Mouse (Mus musculus) cerebellum, adult 18-20 months (tissue): ENCODE measurements around the gene Abhd13.
A peak's percentile ranks its signal among the peaks of the same experiment; 100 is the strongest.

ENCODE experiments used
- DNase-seq, 2 experiments: peaks; one replicate each; pipeline ENCODE4 v3.0.0; 2021

Abhd13 gene

DNA sequence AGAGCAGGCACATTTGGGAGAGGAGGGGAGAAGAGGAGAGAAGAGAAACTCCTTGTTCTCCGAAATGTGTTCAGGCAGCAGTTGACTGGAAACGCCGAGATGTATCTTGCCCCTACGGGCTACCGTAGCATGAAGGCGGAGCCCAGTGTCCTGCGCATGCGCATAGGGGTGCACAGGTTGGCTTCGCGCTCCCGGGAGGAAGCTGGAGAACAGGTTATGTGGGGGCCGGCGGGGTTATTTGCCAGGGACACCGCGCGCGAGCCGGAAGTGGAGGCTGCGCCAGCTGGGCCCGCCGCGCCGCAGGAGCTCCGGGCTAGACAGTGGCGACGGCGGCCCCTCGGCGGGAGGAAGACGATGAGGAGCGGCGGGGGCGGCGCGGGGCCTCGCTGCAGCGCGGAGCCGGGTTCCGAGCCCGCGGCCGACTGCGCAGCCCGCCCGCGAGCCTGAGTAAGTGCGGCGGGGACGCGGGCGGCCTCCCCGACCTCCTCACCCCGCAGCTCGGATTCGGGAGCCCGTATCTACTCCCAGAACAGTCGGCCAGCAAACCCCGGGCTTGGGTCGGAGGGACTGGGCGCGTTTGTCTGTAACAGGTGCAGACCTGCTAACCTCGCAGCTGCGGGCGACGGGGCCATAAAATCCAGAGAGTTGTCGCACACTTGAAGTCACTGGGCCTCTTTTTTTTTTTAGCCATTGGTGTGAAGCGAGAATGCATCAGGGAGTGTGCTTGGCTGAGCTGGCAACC lies at the start of gene Abhd13, which contains the start of gene Lig4:
TSS of gene Abhd13 (plus strand) at position 135 of the 742 bp plus-strand sequence.
TSS of gene Lig4 (minus strand) at position 114 of the 742 bp plus-strand sequence.
- DNase-seq, result peak; percentile 95 to 100

DNA sequence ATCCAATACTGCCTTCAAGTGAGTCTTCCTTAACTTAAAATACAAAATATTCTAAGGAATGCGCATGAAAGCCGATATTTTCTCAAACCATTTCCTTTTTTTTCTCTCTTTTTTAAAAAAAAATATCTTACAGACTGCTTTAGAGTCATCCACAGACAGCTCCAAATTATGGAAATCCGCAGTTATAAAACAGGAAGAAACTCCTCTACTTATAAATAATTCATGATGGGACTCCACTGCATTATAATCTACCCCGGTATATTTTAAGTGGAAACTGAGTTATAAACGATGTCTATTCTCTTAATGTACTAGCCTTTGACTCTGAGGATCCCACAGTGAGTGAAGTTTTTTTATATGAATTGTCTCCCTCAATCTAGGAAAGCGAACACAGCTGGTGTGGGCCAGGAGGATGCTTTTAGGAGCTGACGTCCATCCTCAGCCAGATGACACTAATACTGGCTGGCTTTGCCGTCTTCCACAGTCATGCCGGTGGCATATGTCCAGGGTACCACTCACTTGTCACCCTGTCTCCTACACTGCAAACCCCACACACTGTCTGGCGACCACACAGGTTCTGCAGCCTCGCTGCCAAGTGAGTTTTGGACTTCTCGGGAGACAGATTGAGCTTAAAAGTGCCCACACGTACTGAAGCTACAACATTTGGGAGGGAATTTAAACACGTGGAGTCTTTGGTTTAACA lies 47.6 kb upstream of the Abhd13 start:
- DNase-seq, result no peak

DNA sequence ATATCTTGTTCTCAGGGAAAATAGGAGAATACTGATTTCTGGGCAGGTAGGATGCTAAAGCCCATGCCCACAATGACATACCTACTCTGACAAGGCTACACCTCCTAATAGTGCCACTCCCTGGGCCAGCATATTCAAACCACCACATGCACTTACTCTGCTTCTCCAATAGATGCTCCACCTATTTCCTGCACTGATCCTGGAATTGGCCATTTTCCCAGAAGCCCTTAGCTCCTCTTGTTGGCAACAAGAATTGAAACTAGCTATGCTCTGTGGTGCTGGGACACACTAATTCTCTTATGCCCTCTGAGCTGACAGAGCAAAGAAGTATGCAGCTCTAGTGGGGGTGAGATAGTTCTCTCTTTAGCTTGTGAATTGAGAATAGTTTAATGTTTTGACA lies 44.8 kb upstream of the Abhd13 start:
- no peak for DNase-seq

DNA sequence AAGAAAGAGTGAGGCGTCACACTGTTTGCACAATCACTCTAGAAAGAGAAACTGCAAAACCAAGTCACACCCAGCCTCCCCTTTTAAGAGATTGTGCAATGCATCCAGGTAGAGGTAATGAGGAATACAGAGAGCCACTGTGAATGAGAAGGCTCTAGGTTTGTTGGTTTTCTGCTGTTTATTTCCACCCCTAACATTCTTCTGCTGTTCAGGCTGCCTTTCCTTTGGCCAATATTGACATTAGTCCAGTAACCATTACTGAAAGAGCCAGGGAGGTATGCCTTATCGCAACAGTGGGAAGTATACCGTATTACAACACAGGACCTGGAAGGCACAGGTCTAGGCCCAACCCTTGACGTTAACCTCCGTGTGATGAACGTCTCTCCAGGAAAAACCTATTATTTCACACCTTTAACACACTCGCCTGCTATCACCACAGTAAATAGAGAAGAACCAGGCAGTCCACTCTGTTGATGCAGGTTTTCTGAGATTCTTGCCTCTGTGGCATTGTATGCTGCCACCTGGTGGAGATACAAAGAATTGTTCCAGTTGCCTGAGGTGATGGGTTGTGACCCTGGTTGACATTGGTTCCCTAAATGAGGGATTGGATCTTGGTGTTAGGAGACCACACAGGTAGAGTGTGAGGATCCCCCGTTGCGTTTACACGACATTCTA lies 42.5 kb upstream of the Abhd13 start:
- peak; percentile 61 to 65 for DNase-seq

DNA sequence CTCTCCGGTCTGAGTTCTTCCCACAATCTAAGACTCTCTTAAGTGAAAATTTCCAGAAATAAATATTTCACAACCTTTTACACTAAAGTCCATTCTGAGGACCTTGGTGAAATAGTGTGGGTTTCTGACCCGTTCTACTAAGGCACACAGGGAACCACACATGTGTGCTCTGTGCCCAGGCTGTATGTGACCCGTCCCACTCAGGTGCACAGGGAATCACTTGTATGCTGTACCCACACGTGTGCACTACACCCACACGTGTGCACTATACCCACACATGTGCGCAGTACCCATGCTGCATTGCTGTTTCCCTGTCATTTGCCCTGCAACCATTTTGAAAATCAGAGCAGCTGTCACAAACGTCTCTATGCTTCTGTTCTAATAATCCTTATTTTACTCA lies 41.9 kb upstream of the Abhd13 start:
- DNase-seq, result no peak

DNA sequence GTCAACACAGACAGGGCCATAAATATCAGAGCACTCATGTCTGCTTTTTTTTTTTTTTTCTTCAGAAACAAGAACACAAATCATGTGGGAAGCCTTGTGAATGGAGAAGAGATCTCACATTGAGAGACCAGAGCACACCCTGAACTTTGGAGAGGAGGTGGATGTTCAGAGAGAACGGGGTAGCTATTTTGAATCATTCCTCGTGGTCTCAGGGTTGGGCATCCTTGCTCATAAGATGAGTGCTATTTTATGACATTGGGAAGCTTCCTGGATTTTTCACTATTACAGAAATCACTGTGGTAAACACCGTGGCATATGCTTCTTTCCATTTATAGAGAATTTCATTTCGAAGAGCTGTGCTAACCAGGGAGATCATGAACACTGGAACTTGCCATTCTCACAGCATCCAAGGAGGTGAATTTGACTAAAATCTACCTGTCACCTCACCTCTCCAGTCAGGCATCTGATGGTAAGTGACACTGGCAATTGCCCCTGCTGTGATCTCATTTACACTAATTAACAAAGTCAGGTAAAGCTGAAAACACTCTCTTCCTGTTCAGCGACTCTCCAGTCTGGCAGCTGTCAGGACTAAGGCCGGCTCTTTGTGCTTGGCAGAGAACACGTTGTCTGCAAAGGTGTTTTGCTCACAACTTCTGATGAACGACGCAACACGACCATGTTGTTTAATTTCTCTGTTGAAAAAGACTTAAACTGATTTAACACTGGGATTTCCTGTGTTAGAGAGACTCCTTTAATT lies 28.2 kb upstream of the Abhd13 start:
- DNase-seq, result no peak

DNA sequence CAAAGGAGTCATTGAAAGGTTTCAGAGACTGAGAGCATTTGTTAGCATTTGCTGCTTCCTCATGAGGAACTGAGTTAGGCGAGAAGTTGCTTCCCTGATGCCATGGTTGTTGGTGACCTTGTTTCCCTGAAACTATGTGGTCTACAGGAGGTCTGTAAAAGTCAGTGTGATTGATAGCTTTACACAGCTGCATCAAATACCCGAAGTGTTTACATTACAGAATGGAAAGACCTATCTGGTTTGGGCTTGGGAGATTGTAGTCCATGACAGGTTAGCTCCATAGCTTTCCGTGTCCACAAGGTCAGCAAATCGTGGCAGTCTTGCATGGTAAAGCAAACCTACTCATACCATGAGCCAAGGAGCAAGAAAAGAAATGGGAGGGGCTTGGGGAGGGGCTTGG lies 19.2 kb upstream of the Abhd13 start:
- DNase-seq, result no peak

DNA sequence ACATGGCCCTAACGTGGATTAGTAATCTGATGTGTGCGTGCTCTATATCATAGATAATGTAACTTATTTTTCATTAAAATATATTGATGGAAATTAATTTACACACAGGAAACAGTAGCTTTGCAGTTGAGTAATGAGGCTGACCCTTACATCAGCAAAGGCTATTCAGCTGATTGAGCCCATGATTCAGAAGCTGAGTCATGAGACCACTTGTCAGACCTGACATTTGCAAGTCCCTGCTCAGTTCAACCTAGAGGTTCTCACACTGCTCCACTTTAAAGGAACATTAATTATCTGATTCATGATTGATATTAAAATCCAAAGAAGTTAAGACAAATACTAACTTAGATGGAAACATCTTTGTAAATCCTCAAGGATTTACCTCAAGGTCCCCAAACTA lies 17.6 kb upstream of the Abhd13 start:
- no peak for DNase-seq

DNA sequence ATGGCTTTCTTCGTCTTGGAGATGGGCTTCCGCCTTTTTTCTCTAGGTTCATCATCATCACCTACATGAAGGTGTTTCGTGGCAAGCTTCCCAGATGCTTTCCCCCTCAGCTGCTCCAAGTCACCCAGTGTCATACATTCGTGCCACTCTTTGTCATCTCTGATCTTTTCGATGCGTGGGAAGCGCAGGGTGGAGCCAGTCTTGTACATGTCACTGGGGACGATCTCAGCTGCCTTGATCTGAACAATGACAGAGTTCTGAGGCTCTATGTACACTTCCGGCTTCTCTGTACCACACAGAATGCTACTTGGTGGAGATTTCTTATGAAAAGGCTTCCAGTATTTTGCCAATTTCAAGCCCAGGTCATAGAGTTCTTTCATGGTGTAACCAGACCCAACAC lies 5.6 kb upstream of the Abhd13 start:
- no peak for DNase-seq

DNA sequence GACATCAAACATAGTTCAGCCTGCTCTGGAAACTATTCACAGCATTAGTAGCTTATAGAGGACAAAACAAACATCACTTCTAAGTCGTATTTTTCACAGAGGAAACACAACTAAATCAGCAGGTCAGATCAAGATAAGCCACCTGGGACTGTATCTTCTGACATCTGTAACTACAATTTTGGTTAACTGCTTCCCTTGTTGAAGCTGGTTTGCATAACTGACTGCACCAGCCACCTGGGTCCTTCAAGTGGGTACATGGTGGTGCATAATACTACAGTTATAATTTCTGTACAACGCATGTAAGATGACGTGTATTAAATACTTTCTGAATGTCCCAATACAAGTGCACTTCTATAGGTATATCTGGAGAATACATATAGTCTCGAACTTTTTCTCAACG lies 2.2 kb upstream of the Abhd13 start:
- no peak for DNase-seq

DNA sequence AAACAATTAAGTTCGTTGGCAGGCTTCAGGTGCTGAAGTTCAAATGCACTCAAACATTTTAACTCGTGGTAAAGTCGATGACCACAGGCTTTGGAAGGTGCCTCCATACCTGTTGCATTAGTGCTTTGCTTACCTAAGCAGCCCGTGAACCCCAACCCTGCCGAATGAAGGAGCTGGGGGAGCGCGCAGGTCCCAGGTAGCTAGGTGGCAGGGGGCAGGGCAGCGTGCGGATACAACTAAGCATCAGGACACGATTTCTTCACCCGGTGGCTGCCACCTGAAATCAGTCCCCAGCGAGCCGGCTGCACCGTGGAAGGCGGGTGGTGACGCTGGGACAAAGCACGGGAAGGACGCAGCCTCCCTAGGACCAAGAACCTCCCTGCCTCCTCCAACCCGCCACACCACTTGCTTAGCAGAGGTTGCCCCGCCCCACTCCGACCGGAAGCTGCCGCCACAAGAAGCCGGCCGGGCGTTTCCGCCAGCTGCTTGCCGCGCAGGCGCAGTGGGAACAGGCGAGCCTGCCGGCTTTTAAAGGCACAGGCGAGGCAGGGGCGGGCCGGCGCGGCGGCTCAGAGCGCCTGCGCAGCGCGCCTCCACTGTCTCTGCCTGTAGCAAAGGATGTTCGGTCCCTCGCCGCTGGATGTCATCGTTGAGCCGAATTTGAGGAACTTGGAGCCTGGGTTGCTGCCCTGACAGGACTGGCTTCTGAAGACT lies 1.5 kb upstream of the Abhd13 start:
- DNase-seq, result peak; percentile 98 to 99

DNA sequence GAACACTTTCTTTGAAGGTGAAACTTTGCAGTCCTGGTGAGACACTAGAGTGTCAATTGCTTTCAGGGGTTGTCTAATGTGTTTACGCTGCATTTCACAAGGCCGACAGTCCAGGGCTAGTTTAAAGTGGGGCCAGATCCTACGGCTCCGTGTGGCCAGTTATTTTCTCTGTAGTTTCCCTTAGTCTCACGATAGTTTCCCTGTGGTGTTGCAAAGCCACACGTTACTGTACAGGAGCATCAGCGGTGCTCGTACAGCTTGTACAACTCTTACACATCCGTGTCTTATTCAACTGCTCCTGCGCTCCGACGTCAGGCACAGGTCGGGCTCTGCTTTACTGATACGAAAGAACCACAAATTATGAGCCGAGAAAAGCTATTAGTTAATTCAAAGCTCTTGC lies 491 bp upstream of the Abhd13 start:
- peak; percentile 8 to 21 for DNase-seq

DNA sequence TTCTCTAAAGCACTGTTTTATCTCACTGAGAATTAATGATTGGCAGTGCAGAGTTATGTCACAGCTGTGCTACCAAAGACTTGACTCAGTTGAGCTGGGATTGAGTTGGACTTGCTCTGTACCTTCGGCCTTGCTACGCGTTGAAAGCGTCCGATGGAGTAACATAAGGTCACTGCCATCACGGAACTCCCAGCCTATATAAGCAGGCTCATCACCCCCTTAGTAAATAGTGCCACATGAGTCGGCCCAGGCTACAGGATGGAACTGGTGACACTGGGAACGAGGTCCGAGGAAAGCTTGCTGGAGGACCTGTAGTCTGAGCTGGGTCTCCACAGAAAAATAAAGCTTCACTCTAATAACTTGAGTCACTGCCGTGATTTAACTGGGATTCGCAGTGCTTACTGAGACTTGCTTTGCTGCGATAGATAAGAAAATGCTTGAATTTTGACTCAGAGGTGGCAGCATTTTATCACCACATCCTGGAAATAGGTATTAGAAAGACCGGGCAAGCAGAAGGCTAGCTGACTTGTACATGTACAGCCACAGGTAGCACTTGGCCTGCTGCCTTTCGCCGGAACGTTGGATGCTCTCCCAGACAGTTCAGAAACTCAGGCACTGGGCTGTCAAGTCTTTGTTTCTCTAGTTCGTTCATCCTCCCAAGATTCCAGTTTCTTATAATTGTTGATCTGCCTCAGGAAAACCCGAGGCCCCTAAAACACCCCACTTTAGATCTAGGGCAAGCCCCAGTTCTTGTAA lies 1.1 kb downstream of the Abhd13 start:
- DNase-seq, result peak; percentile 48 to 55

DNA sequence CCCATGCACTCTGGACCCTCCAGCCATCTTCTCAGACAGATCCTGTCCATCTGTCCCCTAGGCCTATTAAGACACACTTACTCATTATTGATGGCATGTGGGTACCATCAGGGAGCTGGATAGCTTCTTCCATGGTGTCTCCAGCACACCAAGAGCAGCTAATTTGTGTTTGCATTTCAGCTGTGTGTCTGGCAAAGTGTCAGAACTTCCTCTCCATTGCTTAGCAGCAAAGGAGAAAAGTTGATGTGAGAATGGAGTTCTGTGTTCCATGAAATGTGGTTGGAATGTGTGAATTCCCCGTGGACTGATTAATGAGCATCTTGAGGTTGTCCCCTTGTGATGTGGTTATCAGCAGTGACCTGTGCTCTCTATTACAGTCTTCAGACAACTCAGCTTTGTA lies 2.2 kb downstream of the Abhd13 start:
- no peak for DNase-seq

DNA sequence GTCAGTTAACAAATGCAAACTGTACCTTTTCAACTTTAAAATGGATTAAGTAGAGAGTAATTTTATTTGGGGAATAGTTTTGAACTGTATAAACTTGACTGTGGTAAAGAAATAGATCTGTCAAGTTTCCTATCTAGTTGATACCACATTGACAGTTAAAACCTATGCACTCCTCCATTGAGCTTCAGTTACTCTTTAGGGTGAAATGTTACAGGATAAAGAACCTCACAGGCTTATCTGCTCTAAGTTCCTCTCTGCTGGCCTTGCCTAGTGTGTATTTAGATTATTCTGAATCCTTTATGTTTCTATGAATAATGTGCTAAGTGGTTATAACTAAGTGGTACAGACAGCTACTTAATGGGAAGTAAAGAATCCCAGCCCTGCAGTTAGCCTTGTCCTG lies 2.7 kb downstream of the Abhd13 start:
- DNase-seq, result no peak

DNA sequence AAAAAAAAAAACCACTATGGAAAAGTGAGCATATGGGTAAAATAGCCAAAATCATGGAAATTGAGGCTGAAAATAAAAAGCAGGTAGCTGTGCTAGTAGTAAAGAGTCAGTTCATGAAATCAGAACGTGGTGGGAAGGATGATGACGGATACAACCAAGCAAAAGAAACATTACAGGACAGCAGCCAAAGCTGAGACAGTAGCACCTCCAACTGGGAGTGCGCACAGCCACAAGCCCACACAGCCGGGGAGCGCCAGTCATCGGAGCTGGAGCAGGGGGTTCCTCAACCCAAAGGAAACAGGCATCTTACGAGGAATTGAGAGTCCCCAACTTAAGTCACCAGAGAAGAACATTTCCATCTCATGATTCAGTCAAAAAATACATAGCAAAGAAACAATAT lies 26.6 kb downstream of the Abhd13 start:
- DNase-seq, result no peak

DNA sequence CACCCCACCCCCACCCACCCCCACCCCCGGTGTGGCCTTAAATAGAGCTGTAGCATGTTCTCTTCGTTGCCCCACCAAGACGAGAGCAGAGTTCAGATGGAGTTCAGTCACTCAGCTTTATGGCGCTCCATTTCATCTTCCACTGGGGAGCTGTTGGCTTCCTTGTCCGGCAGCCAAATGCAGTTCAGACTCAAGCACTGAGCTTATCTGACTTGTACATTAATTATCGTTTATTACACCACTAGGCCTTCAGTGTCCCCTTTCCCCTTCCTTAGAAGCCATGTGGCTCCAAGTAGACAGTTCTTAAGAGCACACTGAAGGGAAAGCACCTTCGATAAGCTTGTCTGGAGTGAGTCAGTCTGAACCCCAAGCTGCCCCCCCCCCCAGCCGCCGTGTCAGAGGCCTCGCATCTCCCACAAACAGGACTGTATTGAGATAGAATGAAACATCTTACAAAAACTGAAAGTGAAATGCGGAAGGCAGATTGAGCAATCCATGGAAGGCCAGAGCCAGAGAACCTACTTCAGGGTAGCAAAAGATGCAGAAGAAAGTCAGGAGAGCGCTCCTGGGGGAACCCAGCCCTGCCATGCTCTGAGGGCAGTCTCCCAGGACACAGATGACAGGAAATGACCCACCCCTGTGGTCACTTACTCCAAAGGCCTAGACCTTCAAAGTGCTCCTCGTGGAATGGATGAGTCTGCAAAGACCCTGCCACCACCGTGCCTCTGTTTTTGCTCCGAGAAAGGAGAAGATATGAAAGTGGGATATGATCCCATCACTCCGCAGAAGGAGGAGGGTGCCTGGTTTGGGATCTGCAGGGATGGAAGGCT lies 28.9 kb downstream of the Abhd13 start, which contains the start of gene Tnfsf13b:
TSS of gene Tnfsf13b (plus strand) at position 312 of the 830 bp plus-strand sequence.
- DNase-seq, result peak in 1 of 2 experiments; percentile 7

DNA sequence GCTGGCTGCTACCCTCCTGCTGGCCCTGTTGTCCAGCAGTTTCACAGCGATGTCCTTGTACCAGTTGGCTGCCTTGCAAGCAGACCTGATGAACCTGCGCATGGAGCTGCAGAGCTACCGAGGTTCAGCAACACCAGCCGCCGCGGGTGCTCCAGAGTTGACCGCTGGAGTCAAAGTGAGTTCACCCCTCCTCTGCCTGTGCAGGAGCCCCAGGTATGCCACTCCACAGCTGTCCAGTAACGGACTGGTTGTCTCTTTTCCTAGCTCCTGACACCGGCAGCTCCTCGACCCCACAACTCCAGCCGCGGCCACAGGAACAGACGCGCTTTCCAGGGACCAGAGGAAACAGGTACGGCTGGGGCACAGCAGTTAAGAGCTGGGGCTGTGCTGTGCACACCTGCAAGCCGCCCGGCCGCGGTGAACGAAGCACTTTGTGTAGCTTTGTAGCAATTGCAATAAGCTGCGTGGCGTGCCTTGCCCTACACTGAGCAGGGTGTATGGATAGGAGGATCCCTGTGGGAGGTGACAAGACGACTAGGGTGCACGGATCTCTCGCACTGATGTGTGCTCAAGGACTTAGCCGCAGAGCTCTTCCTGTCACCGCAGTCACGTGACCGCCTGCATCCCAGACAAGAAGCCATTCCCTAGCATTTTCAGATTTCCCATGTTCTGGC lies 29.6 kb downstream of the Abhd13 start:
- DNase-seq, result peak; percentile 56 to 62

DNA sequence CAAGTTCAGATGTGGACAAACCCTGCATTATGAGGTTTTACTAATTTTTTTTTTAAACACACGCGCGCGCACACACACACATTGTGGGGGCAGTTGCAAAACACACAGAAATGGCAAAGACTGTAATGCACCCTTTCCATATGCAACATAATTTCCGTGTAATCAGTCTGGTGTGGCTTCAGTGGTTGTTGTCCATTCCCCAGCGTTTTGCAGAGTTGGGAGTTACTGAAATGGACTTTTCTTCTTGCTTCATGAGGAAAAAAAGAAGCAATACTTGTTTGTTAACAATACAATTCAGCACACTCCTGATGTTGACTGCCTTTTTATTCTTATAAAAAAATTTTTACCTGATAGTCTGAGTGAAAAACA lies 30.1 kb downstream of the Abhd13 start:
- DNase-seq, result no peak

DNA sequence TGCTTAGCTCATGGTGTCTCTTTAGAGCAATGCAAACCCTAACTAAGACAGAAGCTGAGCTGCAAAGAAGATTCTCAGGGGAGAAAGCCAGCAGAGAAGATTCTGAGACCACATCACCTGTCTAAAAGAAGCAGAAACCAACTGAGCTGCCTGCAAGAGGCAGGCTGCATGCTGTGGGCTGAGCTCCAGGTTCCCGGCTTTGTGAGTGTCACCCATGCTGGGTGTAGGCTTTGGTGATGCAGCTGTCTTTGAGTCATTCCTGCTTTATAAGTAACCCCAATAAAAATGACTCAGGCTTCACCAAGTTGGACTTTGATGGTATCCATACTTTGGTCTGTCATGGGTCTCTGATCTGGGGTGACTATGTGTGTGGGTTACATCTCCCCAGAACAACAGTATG lies 38.7 kb downstream of the Abhd13 start:
- DNase-seq, result no peak
